Mouse (Mus musculus): ENCODE measurements around the gene Ppp1r10. TPM values are rescaled to one million over a fixed set of nuclear protein-coding genes. Genes with fewer than 3 reads are reported as not detected.

Ppp1r10 gene
- polyA plus RNA-seq, 1 experiment from 2014 or later: 23.6 TPM

MicroRNAs within 50 kb of the gene (microRNA counts, 519-probe panel; counts per million panel counts)
- microRNA mmu-miR-1894-3p (322 counts per million, percentile 70 among the panel's probes with 10 or more counts), microRNA mmu-miR-1894-5p (322 counts per million, percentile 70 among the panel's probes with 10 or more counts), microRNA mmu-miR-877 (322 counts per million, percentile 70 among the panel's probes with 10 or more counts)

Small RNAs within 50 kb of the gene (microRNA-seq; reads per million reads assigned to microRNA genes)
- gene Gm28033 (0.84 reads per million), gene Mir1894 (not detected), gene Mir877 (115 reads per million, percentile 53 among the genes with 10 or more reads in this experiment)

Other genes with a start within 250 kb of the Ppp1r10 start
- 10.8 and 12.7 TPM in 2 replicates for gene Vars2, start 248.8 kb upstream of the Ppp1r10 start, polyA plus RNA-seq (2014; fragmentation: Nextera tagmentation; extraction: Ambion mirVana)
- gene Gtf2h4, start 242.7 kb upstream of the Ppp1r10 start, polyA plus RNA-seq (2014; fragmentation: Nextera tagmentation; extraction: Ambion mirVana): 21.9 and 23.8 TPM in 2 replicates
- 75.7 and 75.8 TPM in 2 replicates for gene Ddr1, start 211.8 kb upstream of the Ppp1r10 start, polyA plus RNA-seq (2014; fragmentation: Nextera tagmentation; extraction: Ambion mirVana)
- gene Ier3, start 94.8 kb upstream of the Ppp1r10 start, polyA plus RNA-seq (2014; fragmentation: Nextera tagmentation; extraction: Ambion mirVana): 20.8 and 27.3 TPM in 2 replicates
- gene Flot1, start 93.2 kb upstream of the Ppp1r10 start, polyA plus RNA-seq (2014; fragmentation: Nextera tagmentation; extraction: Ambion mirVana): 86.8 and 93.7 TPM in 2 replicates
- gene Tubb5, start 78.1 kb upstream of the Ppp1r10 start, polyA plus RNA-seq (2014; fragmentation: Nextera tagmentation; extraction: Ambion mirVana): 673 and 698 TPM in 2 replicates
- 15.3 and 16.1 TPM in 2 replicates for gene Mdc1, start 74.9 kb upstream of the Ppp1r10 start, polyA plus RNA-seq (2014; fragmentation: Nextera tagmentation; extraction: Ambion mirVana)
- 44.0 and 44.9 TPM in 2 replicates for gene Nrm, start 55.1 kb upstream of the Ppp1r10 start, polyA plus RNA-seq (2014; fragmentation: Nextera tagmentation; extraction: Ambion mirVana)
- 17.3 and 19.4 TPM in 2 replicates for gene Ppp1r18, start 50.8 kb upstream of the Ppp1r10 start, polyA plus RNA-seq (2014; fragmentation: Nextera tagmentation; extraction: Ambion mirVana)
- gene Dhx16, start 36.6 kb upstream of the Ppp1r10 start, polyA plus RNA-seq (2014; fragmentation: Nextera tagmentation; extraction: Ambion mirVana): 18.6 and 22.0 TPM in 2 replicates
- gene 2310061I04Rik, start 19.0 kb upstream of the Ppp1r10 start, polyA plus RNA-seq (2014; fragmentation: Nextera tagmentation; extraction: Ambion mirVana): 28.7 and 28.9 TPM in 2 replicates
- 52.5 and 53.1 TPM in 2 replicates for gene Atat1, start 6.4 kb upstream of the Ppp1r10 start, polyA plus RNA-seq (2014; fragmentation: Nextera tagmentation; extraction: Ambion mirVana)
- 65.8 and 67.0 TPM in 2 replicates for gene Mrps18b, start within 50 bp of the Ppp1r10 start, polyA plus RNA-seq (2014; fragmentation: Nextera tagmentation; extraction: Ambion mirVana)
- gene Abcf1, start 53.3 kb downstream of the Ppp1r10 start, polyA plus RNA-seq (2014; fragmentation: Nextera tagmentation; extraction: Ambion mirVana): 57.0 and 58.3 TPM in 2 replicates
- 26.2 and 27.2 TPM in 2 replicates for gene Gnl1, start 63.4 kb downstream of the Ppp1r10 start, polyA plus RNA-seq (2014; fragmentation: Nextera tagmentation; extraction: Ambion mirVana)
- gene Prr3, start 63.8 kb downstream of the Ppp1r10 start, polyA plus RNA-seq (2014; fragmentation: Nextera tagmentation; extraction: Ambion mirVana): 10.9 and 11.2 TPM in 2 replicates
- gene H2-T24, start 104.1 kb downstream of the Ppp1r10 start, polyA plus RNA-seq (2014; fragmentation: Nextera tagmentation; extraction: Ambion mirVana): 2.6 and 2.7 TPM in 2 replicates
- 4.2 and 4.4 TPM in 2 replicates for gene H2-T23, start 116.4 kb downstream of the Ppp1r10 start, polyA plus RNA-seq (2014; fragmentation: Nextera tagmentation; extraction: Ambion mirVana)
- 7.4 and 8.7 TPM in 2 replicates for gene H2-T22, start 126.3 kb downstream of the Ppp1r10 start, polyA plus RNA-seq (2014; fragmentation: Nextera tagmentation; extraction: Ambion mirVana)
- gene Gm6034, start 126.5 kb downstream of the Ppp1r10 start, polyA plus RNA-seq (2014; fragmentation: Nextera tagmentation; extraction: Ambion mirVana): not detected in 2 replicates
- not detected in 2 replicates for gene Gm11127, start 141.9 kb downstream of the Ppp1r10 start, polyA plus RNA-seq (2014; fragmentation: Nextera tagmentation; extraction: Ambion mirVana)
- not detected in 2 replicates for gene Gm19684, start 205.2 kb downstream of the Ppp1r10 start, polyA plus RNA-seq (2014; fragmentation: Nextera tagmentation; extraction: Ambion mirVana)
- gene Gm7030, start 213.0 kb downstream of the Ppp1r10 start, polyA plus RNA-seq (2014; fragmentation: Nextera tagmentation; extraction: Ambion mirVana): not detected in 2 replicates

Measured in heart, embryonic 14.5 days (tissue).